ENCODE assay signal across 7 mouse cellular contexts in the genomic region with DNA sequence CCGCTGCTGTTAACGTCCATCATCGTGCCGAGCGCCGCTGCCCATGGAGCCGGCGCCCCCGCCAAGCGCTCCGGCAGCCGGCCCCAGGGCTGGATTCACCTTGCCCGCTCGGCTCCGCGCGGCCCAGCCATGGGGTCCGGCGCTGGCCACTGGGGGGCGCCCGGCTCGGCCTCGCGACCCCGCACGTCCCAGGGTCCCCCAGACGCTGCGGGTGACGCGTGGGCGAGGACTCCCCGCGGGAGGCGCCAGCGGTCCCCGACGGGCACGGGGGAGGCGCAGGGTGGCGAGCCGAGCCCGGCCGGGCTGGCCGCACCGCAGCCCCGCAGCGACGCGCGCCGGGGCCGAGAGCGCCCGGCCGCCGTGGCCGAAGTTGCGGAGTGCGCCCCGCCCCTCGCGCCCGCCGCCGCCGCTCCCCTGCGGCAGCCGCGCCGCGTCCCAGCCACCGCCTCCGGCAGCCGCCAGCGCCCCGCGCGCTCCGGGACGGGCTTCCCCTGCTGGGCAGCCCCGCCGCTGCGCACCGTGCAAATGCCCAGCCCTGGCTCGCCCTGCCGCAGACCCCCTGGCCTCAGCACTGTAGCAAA. TPM values are rescaled to one million over a fixed set of nuclear protein-coding genes. Genes with fewer than 3 reads are reported as not detected.
DNase-seq lines count a peak whose midpoint lies in the region; ATAC-seq and TF ChIP-seq lines count a peak whose summit lies in the region.

A gene (minus strand): TSS at position 277 of the 581 bp plus-strand sequence.

- peak within 1 kb of the TSS; percentile 51 for H3ac ChIP-seq in C2C12 (ENCODE audit: control insufficient read depth, insufficient read length, low read depth)

- H3K27me3 ChIP-seq in C2C12 (ENCODE audit: control insufficient read depth, insufficient read depth, insufficient read length) (no peaks in the 10 kb centered on the region), Patski (peaks cover 79% of the 10 kb centered on the region)
- H3K27me3 ChIP-seq in forebrain, embryonic 11.5 days (ENCODE audit: control insufficient read depth, insufficient read depth, low read length), result peaks cover 27% of the 10 kb centered on the region
- peaks cover 21% of the 10 kb centered on the region for H3K27me3 ChIP-seq in midbrain, embryonic 11.5 days (ENCODE audit: control insufficient read depth, insufficient read depth, low read length)
- peaks cover 4% of the 10 kb centered on the region for H3K27me3 ChIP-seq in splenic B cell, adult 2 months (ENCODE audit: control insufficient read depth, insufficient read depth, low read length, poor library complexity, severe bottlenecking)

- peak; percentile 82 for TF ChIP-seq CTCF in C2C12 (IDR thresholded peaks at IDR 0.05; ENCODE audit: control insufficient read depth, insufficient read depth, insufficient read length)
- TF ChIP-seq CTCF in Patski (IDR thresholded peaks at IDR 0.05), result peak; percentile 74

- peak within 1 kb of the TSS; percentile 47 for H3K9ac ChIP-seq in forebrain, embryonic 11.5 days (ENCODE audit: low read length)
- H3K9ac ChIP-seq in midbrain, embryonic 11.5 days (ENCODE audit: low read length), result peak within 1 kb of the TSS; percentile 57

- H3K79me3 ChIP-seq in C2C12 (ENCODE audit: low read depth), result no peaks in the 10 kb centered on the region

- H3K36me3 ChIP-seq in C2C12 (ENCODE audit: control insufficient read depth, insufficient read depth), result no peaks in the 10 kb centered on the region
- H3K36me3 ChIP-seq in forebrain, embryonic 11.5 days (ENCODE audit: control insufficient read depth, insufficient read depth, low read length), result no peaks in the 10 kb centered on the region
- no peaks in the 10 kb centered on the region for H3K36me3 ChIP-seq in midbrain, embryonic 11.5 days (ENCODE audit: control insufficient read depth, insufficient read depth, low read length)
- no peaks in the 10 kb centered on the region for H3K36me3 ChIP-seq in splenic B cell, adult 2 months (ENCODE audit: control insufficient read depth, insufficient read depth, low read length, poor library complexity, severe bottlenecking)

- POLR2A ChIA-PET in Patski (lab: Charles Lee), result no interaction called here

- no peaks in the 10 kb centered on the region for H3K9me3 ChIP-seq in forebrain, embryonic 11.5 days (ENCODE audit: control insufficient read depth, low read length)
- no peaks in the 10 kb centered on the region for H3K9me3 ChIP-seq in midbrain, embryonic 11.5 days (ENCODE audit: control insufficient read depth, low read length)

- ATAC-seq in Patski, result no peak
- peak; percentile 93 for ATAC-seq in forebrain, embryonic 11.5 days (replicated peaks; ENCODE audit: low FRiP score)
- ATAC-seq in midbrain, embryonic 11.5 days (ENCODE audit: low FRiP score), result peak; percentile 98

- H3K79me2 ChIP-seq in C2C12 (ENCODE audit: control insufficient read depth, insufficient read depth), result no peaks in the 10 kb centered on the region

- H3K4me3 ChIP-seq in C2C12 (ENCODE audit: insufficient read depth, poor library complexity, severe bottlenecking), result no peak within 1 kb of the TSS
- peak within 1 kb of the TSS; percentile 59 for H3K4me3 ChIP-seq in forebrain, embryonic 11.5 days (ENCODE audit: low read depth, low read length)
- H3K4me3 ChIP-seq in midbrain, embryonic 11.5 days (ENCODE audit: low read depth, low read length), result peak within 1 kb of the TSS; percentile 62

- peak within 1 kb of the TSS; percentile 67 for H3K4me2 ChIP-seq in forebrain, embryonic 11.5 days (ENCODE audit: low read depth, low read length, severe bottlenecking)
- H3K4me2 ChIP-seq in midbrain, embryonic 11.5 days, result peak within 1 kb of the TSS; percentile 71

- under 1% methylated on average over 62 of the region's 86 CpGs for WGBS in forebrain, embryonic 11.5 days
- 0% methylated on average over 68 of the region's 86 CpGs for WGBS in midbrain, embryonic 11.5 days

- CTCF ChIA-PET in Patski (lab: Charles Lee), result no interaction called here

- intact Hi-C loops in left cerebral cortex, postnatal 14 days (cut with DNase I), result loop anchor here (5.0 kb wide), 1 partner anchor 930 kb away; no protein-coding TSS in a partner anchor

- no peak for DNase-seq in Patski (ENCODE audit: low read depth, low spot score)
- peak; percentile 83 for DNase-seq in forebrain, embryonic 11.5 days (ENCODE audit: low spot score)
- DNase-seq in heart, postnatal 4 days, result peak; percentile 47
- DNase-seq in left cerebral cortex, postnatal 14 days (ENCODE audit: low spot score in 2 of 2), result peak in 1 of 2 experiments; percentile 37
- peak; percentile 98 for DNase-seq in midbrain, embryonic 11.5 days (ENCODE audit: low spot score, missing footprints)
- peak; percentile 3 for DNase-seq in splenic B cell, adult 2 months (ENCODE audit: low read depth, low spot score)

- H3K4me1 ChIP-seq in forebrain, embryonic 11.5 days (replicated peaks; ENCODE audit: control insufficient read depth, insufficient read depth, low read length), result no peaks in the 10 kb centered on the region; the same call in 1 of the 2 replicates
- peaks cover 2% of the 10 kb centered on the region; the same call in 1 of the 2 replicates for H3K4me1 ChIP-seq in midbrain, embryonic 11.5 days (ENCODE audit: control insufficient read depth, insufficient read depth, low read length)

- H3K27ac ChIP-seq in forebrain, embryonic 11.5 days (ENCODE audit: low read depth, low read length), result no peak within 1 kb of the TSS
- H3K27ac ChIP-seq in midbrain, embryonic 11.5 days (ENCODE audit: low read depth, low read length), result no peak within 1 kb of the TSS

- in situ Hi-C loops in Patski (cut with MboI; ENCODE audit: low pct_unique_long_range_greater_than_20kb), result no loop called here

TF ChIP-seq in C2C12, 6 proteins besides CTCF, POLR2A, EP300 and RAD21:
- TF ChIP-seq MYOG (IDR thresholded peaks at IDR 0.05; ENCODE audit: control insufficient read depth, extremely low read depth, insufficient read length) (no peak), MYOD1 (IDR thresholded peaks at IDR 0.05; ENCODE audit: control insufficient read depth, insufficient read length, low read depth) (no peak), CEBPB (IDR thresholded peaks at IDR 0.05; ENCODE audit: low read depth) (no peak), USF1 (IDR thresholded peaks at IDR 0.05; ENCODE audit: low read depth) (no peak), MAX (IDR thresholded peaks at IDR 0.05) (no peak), FOSL1 (IDR thresholded peaks at IDR 0.05; ENCODE audit: insufficient read depth, low read length, poor library complexity, severe bottlenecking) (no peak)

RNA-seq across cellular contexts. Expression of the gene that starts here (rescaled TPM):
- polyA plus RNA-seq in C2C12 (2012; fragmentation: generic; extraction: Trizol) (0.90 TPM), Patski (2021) (not detected)
- 0.08 and 0.25 TPM in 2 replicates for polyA plus RNA-seq in forebrain, embryonic 11.5 days (2014; fragmentation: Nextera tagmentation; extraction: Ambion mirVana)
- total RNA-seq in heart, postnatal 4 days (2021), result under 1 TPM; 0.14 to 0.25 TPM
- total RNA-seq in left cerebral cortex, postnatal 14 days (2021), result 10 to 100 TPM; 10.5 to 11.7 TPM
- polyA plus RNA-seq in midbrain, embryonic 11.5 days (2014; fragmentation: Nextera tagmentation; extraction: Ambion mirVana), result 0.34 and 0.44 TPM in 2 replicates

Comparison
In these comparisons a context has a peak if more than half of its experiments do, and no peak if none do; other contexts are left out.
1. RNA of the gene that starts here (total RNA-seq): 10.5 to 11.7 TPM in left cerebral cortex, postnatal 14 days; 0.14 to 0.25 TPM in heart, postnatal 4 days; every median in the first group is over 4 times any median in the second.
2. Peak in DNase-seq, ATAC-seq, H3K4me3 ChIP-seq, H3K9ac ChIP-seq and H3K4me2 ChIP-seq in forebrain, embryonic 11.5 days; RNA of the gene not detected or under 1 TPM.
3. Peak in DNase-seq in heart, postnatal 4 days; RNA of the gene not detected or under 1 TPM.
4. Peak in DNase-seq, ATAC-seq, H3K4me3 ChIP-seq, H3K9ac ChIP-seq and H3K4me2 ChIP-seq in midbrain, embryonic 11.5 days; RNA of the gene not detected or under 1 TPM.